Mouse (Mus musculus): ENCODE results near the gene Rasgrp2. TPM values are rescaled to one million over a fixed set of nuclear protein-coding genes. Genes with fewer than 3 reads are reported as not detected.

Gene Rasgrp2
- polyA plus RNA-seq (2016; fragmentation: Nextera tagmentation; extraction: Ambion mirVana) = 20.0 and 23.0 TPM in 2 replicates

DNA sequence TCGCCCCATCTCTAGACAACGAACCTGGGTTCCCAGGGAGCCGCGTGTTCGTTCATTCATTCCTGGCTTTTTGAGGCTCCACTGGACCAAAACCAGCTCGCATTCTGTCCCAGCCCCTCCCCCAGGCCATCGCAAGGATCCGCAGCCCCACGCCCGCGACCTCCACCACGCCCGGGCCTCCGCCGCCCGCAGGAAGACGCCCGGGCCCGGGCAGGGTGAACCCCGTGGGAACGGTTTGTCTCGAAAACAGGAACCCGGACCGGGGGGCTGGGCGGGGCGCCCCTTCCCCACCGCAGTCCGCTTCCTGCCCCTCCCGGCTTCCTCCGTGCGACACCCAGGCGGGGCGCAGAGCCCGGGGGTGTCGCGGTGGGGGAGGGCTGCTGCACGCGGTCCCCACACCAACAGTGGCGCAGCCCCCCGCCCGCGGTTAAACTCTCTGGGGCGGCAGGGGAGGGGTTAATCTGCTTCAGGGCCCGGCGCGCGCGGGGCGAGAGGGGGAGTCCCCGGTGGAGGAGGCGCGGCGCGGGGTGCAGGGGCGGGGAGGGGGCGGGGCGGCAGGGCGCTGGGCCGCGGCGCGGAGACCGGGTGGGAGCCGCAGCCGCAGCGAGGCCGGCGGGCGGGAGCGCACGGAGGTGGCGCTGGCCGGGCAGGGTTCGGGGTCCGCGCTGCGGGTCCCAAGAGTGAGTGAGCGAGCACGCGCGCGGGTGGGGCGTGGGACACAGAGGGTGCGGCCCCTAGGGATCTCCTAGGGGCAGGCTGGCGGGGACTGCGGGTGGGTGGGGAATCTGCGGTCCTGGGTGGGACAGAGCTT lies at the start of gene Rasgrp2:
TSS of gene Rasgrp2 (plus strand) at position 56 of the 811 bp plus-strand sequence.
- Histone ChIP-seq H3K9ac (peak within 1 kb of the TSS; percentile 70), H3K4me2 (replicated peaks) (peak within 1 kb of the TSS; percentile 100), H3K36me3 (no peaks in the 10 kb centered on the region), H3K4me3 (peak within 1 kb of the TSS; percentile 64), H3K9me3 (replicated peaks) (no peaks in the 10 kb centered on the region), H3K27me3 (peaks cover 49% of the 10 kb centered on the region), H3K4me1 (peaks cover 44% of the 10 kb centered on the region), H3K27ac (peak within 1 kb of the TSS; percentile 72; the same call in 1 of the 2 replicates)
- under 1% methylated on average over 83 of the region's 87 CpGs for WGBS
- ATAC-seq (ENCODE audit: low FRiP score) = peak; percentile 29; the same call in 1 of the 2 replicates

DNA sequence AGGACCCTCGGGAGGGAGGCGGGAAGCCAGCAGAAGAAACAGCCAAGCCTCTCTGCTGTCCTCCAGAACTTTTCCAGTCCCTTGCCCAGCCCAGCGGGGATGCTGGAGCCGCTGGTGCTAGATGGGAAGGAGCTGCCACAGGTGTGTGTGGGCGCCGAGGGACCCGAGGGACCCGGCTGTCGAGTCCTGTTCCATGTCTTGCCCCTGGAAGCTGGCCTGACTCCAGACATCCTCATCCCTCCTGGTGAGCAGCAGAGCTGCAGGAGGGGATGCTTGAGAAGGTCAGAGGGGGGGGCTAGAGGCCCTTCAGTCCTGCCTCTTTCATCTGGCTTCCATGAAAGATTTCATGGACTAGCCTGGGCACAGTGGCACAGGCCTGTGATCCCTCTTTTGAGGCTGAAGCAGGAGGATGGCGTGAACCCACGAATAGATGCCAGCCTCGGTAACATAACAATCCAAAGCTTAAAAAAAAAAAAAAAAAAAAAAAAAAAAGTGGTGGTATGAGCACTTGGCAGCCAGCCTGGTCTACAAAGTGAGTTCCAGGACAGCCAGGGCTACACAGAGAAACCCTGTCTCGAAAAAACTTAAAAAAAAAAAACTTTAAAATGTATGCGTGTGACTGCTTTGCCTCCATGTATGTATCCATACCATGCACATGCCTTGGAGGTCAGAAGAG lies 47.6 kb upstream of the Rasgrp2 start:
- Histone ChIP-seq H3K4me3 (no peak overlapping the region), H3K27ac (no peak overlapping the region; the same call in 1 of the 2 replicates), H3K4me1 (peaks cover 15% of the 10 kb centered on the region), H3K4me2 (replicated peaks) (no peak overlapping the region), H3K9me3 (replicated peaks) (no peaks in the 10 kb centered on the region), H3K36me3 (peaks cover 46% of the 10 kb centered on the region), H3K9ac (no peak overlapping the region), H3K27me3 (no peaks in the 10 kb centered on the region)
- ATAC-seq (ENCODE audit: low FRiP score) = no peak
- WGBS = 67% methylated on average over 14 of the region's 14 CpGs

DNA sequence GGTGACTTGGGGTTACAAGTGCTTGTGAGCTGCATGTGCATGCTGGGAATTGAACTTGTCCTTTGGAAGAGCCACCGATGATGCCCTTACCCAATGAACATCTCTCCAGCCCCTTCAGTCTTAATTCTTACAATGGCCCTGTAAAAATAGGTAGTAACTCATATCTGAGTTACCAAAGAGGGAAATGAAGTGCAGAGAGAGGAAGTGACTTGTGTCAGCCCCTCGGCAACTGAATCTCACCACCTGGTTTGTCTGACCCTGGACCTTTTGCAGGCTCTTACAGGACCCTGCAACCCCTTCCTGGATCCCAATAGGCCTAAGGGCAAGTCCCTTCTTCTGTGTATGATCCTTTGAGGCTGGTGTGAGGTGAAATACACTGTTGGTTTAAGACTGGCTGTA lies 47.0 kb upstream of the Rasgrp2 start:
- H3K9ac ChIP-seq = no peak overlapping the region
- H3K9me3 ChIP-seq (replicated peaks) = no peaks in the 10 kb centered on the region
- no peak overlapping the region for H3K4me3 ChIP-seq
- 91% methylated on average over 2 of the region's 2 CpGs for WGBS
- H3K27me3 ChIP-seq = no peaks in the 10 kb centered on the region
- peaks cover 15% of the 10 kb centered on the region for H3K4me1 ChIP-seq
- no peak for ATAC-seq (ENCODE audit: low FRiP score)
- no peak overlapping the region for H3K4me2 ChIP-seq (replicated peaks)
- H3K27ac ChIP-seq = no peak overlapping the region
- peaks cover 41% of the 10 kb centered on the region for H3K36me3 ChIP-seq

- no peaks in the 10 kb centered on the region for H3K27me3 ChIP-seq
- H3K9ac ChIP-seq = no peak overlapping the region
- no peak overlapping the region for H3K4me3 ChIP-seq
- no peak for ATAC-seq (ENCODE audit: low FRiP score)
- H3K9me3 ChIP-seq (replicated peaks) = no peaks in the 10 kb centered on the region
- H3K4me2 ChIP-seq (replicated peaks) = no peak overlapping the region
- H3K27ac ChIP-seq = no peak overlapping the region
- peaks cover 9% of the 10 kb centered on the region for H3K4me1 ChIP-seq
- 90% methylated on average over 7 of the region's 7 CpGs for WGBS
- H3K36me3 ChIP-seq = peaks cover 29% of the 10 kb centered on the region
These were observed 45.1 kb upstream of the Rasgrp2 start for GRCm38 (mm10) chr19:6354030-6354429.

GRCm38 (mm10) chr19:6361291-6361690 lies 37.8 kb upstream of the Rasgrp2 start:
- no peak overlapping the region for H3K4me3 ChIP-seq
- H3K9ac ChIP-seq = no peak overlapping the region
- 83% methylated on average over 3 of the region's 3 CpGs for WGBS

DNA sequence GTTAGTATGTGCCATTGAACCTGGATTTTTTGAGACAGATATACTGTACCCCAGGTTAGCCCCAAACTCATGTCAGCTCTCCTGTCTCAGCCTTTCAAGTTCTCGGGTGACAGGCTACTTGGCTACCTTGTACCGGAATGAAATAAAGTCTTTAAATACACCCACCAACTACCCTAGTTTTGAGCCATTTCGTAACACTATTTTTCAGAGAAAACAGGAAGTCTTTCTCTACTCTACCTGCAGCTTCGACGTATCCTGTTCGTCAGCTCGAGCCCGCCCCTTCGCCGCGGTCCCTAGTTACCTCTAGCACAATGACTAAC lies 36.1 kb upstream of the Rasgrp2 start:
- no peaks in the 10 kb centered on the region for H3K9me3 ChIP-seq (replicated peaks)
- ATAC-seq (ENCODE audit: low FRiP score) = no peak
- peak overlapping the region; percentile 56 for H3K4me2 ChIP-seq (replicated peaks)
- 2% methylated on average over 11 of the region's 11 CpGs for WGBS
- H3K4me3 ChIP-seq = peak overlapping the region; percentile 98
- peak overlapping the region; percentile 54 for H3K9ac ChIP-seq
- peaks cover 32% of the 10 kb centered on the region for H3K36me3 ChIP-seq
- H3K4me1 ChIP-seq = peaks cover 22% of the 10 kb centered on the region
- no peaks in the 10 kb centered on the region for H3K27me3 ChIP-seq
- H3K27ac ChIP-seq = peak overlapping the region; percentile 99

More at GRCm38 (mm10) chr19:6361291-6361690, 37.8 kb upstream of the Rasgrp2 start:
- Histone ChIP-seq H3K36me3 (peaks cover 15% of the 10 kb centered on the region), H3K9me3 (replicated peaks) (no peaks in the 10 kb centered on the region), H3K4me2 (replicated peaks) (no peak overlapping the region), H3K4me1 (peaks cover 18% of the 10 kb centered on the region), H3K27me3 (no peaks in the 10 kb centered on the region), H3K27ac (no peak overlapping the region)
- ATAC-seq (ENCODE audit: low FRiP score) = no peak

GRCm38 (mm10) chr19:6363411-6364240 lies 35.5 kb upstream of the Rasgrp2 start, which contains the start of gene Sf1:
Gene Sf1 (plus strand): TSS chr19:6363690.
- H3K27ac ChIP-seq = peak within 1 kb of the TSS; percentile 99
- peak within 1 kb of the TSS; percentile 90 for H3K4me2 ChIP-seq (replicated peaks)
- peak within 1 kb of the TSS; percentile 99 for H3K9ac ChIP-seq
- H3K4me3 ChIP-seq = peak within 1 kb of the TSS; percentile 98
- H3K4me1 ChIP-seq = peaks cover 22% of the 10 kb centered on the region
- 1% methylated on average over 64 of the region's 85 CpGs for WGBS
- peak; percentile 99 for ATAC-seq (ENCODE audit: low FRiP score)
- H3K27me3 ChIP-seq = no peaks in the 10 kb centered on the region
- peaks cover 37% of the 10 kb centered on the region for H3K36me3 ChIP-seq
- H3K9me3 ChIP-seq (replicated peaks) = no peaks in the 10 kb centered on the region

- Histone ChIP-seq H3K4me1 (peaks cover 22% of the 10 kb centered on the region), H3K4me3 (peak overlapping the region; percentile 98), H3K4me2 (replicated peaks) (peak overlapping the region; percentile 90), H3K27me3 (no peaks in the 10 kb centered on the region), H3K36me3 (peaks cover 43% of the 10 kb centered on the region), H3K9me3 (replicated peaks) (no peaks in the 10 kb centered on the region), H3K9ac (peak overlapping the region; percentile 99), H3K27ac (peak overlapping the region; percentile 99)
- ATAC-seq (ENCODE audit: low FRiP score) = no peak
- 0% methylated on average over 54 of the region's 55 CpGs for WGBS
These were observed 34.8 kb upstream of the Rasgrp2 start for GRCm38 (mm10) chr19:6364317-6364725.

DNA sequence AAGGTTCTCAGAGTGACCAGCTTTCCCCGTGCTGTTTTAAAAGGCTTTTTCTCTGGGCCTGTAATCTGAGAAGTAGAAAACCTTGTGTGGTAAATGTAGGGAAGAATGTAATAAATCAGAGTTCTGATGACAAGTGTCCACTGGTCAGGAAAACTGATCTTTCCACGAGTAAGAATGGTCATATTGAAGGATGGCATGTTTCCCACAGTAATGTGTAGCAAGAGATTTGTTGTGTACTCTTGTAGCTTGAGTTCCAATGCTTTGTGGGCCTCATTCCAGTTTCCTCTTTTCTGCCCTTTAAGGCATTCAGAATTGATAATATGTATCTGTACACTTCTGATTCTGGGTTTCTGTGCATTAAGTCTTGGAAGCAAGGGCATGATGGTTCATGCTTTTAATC lies 34.3 kb upstream of the Rasgrp2 start:
- H3K27ac ChIP-seq = no peak overlapping the region
- no peak for ATAC-seq (ENCODE audit: low FRiP score)
- 6% methylated on average over 2 of the region's 2 CpGs for WGBS
- peaks cover 22% of the 10 kb centered on the region for H3K4me1 ChIP-seq
- peak overlapping the region; percentile 90 for H3K4me2 ChIP-seq (replicated peaks)
- H3K9me3 ChIP-seq (replicated peaks) = no peaks in the 10 kb centered on the region
- H3K36me3 ChIP-seq = peaks cover 47% of the 10 kb centered on the region
- H3K9ac ChIP-seq = peak overlapping the region; percentile 99
- peak overlapping the region; percentile 98 for H3K4me3 ChIP-seq
- H3K27me3 ChIP-seq = no peaks in the 10 kb centered on the region

GRCm38 (mm10) chr19:6370175-6370574 lies 29.0 kb upstream of the Rasgrp2 start:
- WGBS = 92% methylated on average over 2 of the region's 2 CpGs
- H3K4me1 ChIP-seq = peaks cover 11% of the 10 kb centered on the region
- no peak overlapping the region for H3K4me3 ChIP-seq
- no peak for ATAC-seq (ENCODE audit: low FRiP score)
- no peak overlapping the region for H3K4me2 ChIP-seq (replicated peaks)
- H3K9ac ChIP-seq = no peak overlapping the region
- H3K36me3 ChIP-seq = peaks cover 93% of the 10 kb centered on the region
- H3K9me3 ChIP-seq (replicated peaks) = no peaks in the 10 kb centered on the region
- H3K27me3 ChIP-seq = no peaks in the 10 kb centered on the region
- H3K27ac ChIP-seq = no peak overlapping the region

GRCm38 (mm10) chr19:6372433-6372832 lies 26.7 kb upstream of the Rasgrp2 start:
- Histone ChIP-seq H3K27me3 (no peaks in the 10 kb centered on the region), H3K36me3 (peaks cover 95% of the 10 kb centered on the region), H3K4me3 (no peak overlapping the region), H3K9ac (no peak overlapping the region), H3K9me3 (replicated peaks) (no peaks in the 10 kb centered on the region), H3K4me1 (peaks cover 2% of the 10 kb centered on the region; the same call in 1 of the 2 replicates), H3K27ac (no peak overlapping the region), H3K4me2 (replicated peaks) (no peak overlapping the region)
- WGBS = 94% methylated on average over 3 of the region's 3 CpGs
- ATAC-seq (ENCODE audit: low FRiP score) = no peak
